Mouse (Mus musculus): ENCODE data around the gene Ets2.
A peak's percentile ranks its signal among the peaks of the same experiment; 100 is the strongest.

The Ets2 gene

GRCm38 (mm10) chr16:95701802-95702561 is at the start of gene Ets2:
Gene Ets2 (plus strand): TSS chr16:95702075.
- DNase-seq (ENCODE audit: low spot score in 2 of 2): peak; percentile 71 to 92

- peak in 1 of 2 experiments; percentile 30 for DNase-seq (ENCODE audit: low spot score in 2 of 2)
Observed at GRCm38 (mm10) chr16:95654204-95654611, 47.7 kb upstream of the Ets2 start.

DNA sequence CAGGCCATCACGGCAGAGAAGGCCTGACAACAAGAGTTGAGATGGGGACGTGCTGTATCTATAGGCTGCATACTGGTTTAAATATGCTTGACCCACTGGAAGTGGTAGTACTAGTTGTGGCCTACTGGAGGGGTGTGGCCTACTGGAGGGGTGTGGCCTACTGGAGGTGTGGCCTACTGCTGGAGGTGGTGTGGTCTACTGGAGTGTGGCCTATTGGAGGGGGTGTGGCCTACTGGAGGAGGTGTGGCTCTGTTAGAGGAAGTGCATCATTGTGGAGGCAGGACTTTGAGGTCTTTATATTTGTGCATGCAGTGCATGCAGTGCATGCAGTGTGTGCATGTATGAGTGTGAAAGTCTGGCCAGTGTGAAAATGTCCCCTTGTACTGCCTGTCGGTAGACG is 45.3 kb upstream of the Ets2 start:
- no peak for DNase-seq (ENCODE audit: low spot score in 2 of 2)

DNA sequence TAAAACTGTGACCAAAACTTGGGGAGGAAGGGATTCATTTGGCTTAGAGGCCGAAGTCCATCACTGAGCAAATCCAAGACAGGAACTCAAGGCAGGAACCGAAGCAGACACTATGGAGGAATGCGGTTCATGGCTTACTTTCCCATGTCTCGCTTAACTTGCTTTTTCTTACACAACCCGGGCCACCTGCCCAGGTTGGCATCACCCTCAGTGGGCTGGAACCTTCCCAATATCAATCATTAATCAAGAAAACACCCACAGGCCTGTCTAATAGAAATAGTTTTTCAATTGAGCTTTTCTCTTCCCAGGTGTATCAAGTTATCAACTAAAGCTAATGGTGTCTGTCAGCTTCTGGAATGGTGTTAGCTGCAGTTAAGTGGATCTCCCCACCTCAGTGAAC is 44.7 kb upstream of the Ets2 start:
- no peak for DNase-seq (ENCODE audit: low spot score in 2 of 2)

- DNase-seq (ENCODE audit: low spot score in 2 of 2): no peak
Observed at GRCm38 (mm10) chr16:95657756-95658155, 44.1 kb upstream of the Ets2 start.

DNA sequence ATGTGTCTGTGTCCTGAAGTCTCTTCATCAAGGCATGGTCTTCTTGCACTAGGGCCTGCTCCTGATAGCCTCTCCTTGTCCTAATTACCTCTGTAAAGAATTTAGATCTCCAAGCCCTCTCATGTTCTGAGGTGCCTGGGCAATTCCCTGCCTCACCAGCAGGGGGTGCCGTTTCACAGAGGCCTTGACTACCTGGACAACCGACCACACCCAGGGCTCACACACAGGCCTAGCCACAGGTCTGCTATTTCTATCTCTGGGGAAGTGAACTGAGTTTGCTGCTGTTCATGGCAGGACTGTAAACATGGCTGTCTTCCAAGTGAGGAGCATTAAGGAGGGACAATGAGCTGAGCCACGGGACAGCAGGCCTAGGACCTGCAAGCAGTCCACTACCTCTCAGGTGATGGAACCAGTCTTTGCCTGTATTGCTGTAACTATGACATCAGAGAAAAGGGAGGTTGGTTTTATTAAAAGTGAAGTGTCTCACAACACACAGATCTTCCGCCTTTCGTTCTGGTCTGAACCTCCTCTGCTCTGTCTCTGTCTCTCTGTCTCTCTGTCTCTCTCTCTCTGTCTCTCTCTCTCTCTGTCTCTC is 42.9 kb upstream of the Ets2 start:
- peak in 1 of 2 experiments; percentile 33 for DNase-seq (ENCODE audit: low spot score in 2 of 2)

GRCm38 (mm10) chr16:95659461-95659860 is 42.4 kb upstream of the Ets2 start:
- peak in 1 of 2 experiments; percentile 26 for DNase-seq (ENCODE audit: low spot score in 2 of 2)

DNA sequence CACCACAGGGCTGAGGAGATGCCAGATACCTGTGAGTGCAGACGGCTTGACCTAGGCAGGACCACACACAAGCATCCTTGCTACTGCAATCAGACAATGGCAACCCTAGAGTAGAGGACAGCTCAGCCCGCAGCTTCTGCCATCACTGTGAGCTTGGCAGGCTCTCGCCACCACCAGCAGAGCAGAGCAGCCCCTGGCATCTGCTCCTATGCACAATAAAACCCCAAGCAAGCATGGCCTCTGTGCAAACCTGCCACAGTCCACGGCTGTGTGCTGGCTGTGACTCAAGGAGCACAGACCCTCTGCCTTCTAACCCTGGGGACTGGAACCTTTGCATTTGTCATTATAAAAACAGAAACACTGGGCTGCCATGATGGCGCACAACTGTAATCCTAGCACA is 41.0 kb upstream of the Ets2 start:
- DNase-seq (ENCODE audit: low spot score in 2 of 2): no peak

DNA sequence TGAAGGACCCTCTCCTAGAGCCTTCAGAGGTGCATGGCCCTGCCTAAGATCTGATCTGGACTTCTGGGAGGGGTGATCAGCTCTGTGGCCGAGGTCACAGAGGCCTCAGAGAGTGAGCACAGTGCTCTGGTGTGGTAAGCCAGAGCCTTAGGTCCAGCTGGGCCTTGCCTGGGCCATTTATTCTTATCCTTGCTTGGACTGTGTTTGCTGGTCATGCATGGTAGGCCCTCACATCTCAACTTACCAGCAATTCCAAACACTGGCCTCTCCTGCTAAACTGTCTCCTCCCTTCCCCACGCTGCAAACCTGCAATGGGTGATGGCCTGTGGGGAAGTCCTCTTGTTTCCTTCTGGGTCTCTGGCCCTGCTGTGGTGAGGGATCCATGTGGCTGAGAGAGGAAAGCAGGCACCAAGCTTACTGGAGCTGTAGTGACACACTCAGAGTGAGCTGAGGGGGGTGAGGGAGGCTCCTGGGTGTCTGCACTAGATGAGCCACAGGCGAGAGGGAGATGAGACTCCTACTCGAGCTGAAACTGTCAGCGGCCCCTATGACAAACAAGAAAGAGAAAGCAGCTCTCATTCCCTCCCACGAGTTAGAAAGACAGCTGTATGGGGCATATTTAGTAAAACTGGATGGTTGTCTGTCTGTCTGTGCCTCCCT is 36.3 kb upstream of the Ets2 start:
- DNase-seq (ENCODE audit: low spot score in 2 of 2): peak in 1 of 2 experiments; percentile 13

DNA sequence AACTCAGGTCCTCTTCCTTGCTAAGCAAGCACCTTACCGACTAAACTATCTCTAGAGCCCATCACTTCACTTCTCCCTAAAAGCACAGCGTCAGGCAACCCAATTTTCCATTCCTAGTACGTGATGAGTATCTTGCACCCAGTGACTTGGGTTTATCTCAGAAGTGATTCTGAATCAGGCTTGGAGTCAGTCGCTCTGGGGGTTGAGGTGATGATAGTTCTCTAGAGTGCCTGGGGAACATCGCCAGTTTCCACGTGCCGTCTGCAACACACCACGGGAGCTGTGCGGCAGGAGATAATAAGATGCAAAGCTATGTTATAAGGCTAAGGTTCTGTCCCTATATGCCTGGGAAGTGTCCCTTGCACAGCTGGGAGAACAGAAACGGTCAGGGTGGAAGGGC is 35.6 kb upstream of the Ets2 start:
- DNase-seq (ENCODE audit: low spot score in 2 of 2): peak; percentile 18 to 35

DNA sequence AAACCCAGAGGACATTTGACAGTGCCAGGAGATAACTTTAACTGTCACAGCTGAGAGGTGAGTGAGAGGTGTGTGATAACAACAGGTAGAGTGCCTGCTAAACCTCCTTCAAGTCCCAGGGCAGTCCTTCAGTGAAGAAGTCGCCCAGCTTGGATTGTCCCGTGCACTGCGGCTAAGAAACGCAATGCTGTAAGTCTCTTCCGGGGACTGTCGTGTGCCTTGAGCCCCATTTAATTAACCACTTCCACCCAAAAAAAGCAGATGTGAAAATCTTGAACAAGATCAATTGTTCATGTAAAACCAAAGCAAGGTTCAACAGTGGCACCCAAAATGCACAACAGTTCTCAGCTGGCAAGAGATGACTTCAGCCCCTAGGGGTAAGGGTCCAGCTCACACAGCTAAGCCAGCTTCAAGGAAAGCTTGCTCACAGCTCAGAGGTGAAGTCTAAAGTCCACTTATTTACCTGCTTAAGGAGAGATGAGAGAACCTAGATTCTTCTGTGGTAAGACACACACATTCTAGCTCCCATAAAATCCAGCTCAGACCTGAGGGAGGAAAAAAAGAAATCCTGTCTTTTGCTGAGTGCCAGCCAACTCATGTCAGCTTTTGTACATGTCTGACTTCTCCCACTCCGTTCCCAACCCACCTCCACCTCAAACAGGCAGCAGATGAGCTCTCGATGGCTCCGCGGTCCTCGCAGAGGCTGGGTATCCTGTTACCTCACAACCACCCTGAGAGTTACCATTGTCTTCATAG is 34.3 kb upstream of the Ets2 start:
- no peak for DNase-seq (ENCODE audit: low spot score in 2 of 2)

DNA sequence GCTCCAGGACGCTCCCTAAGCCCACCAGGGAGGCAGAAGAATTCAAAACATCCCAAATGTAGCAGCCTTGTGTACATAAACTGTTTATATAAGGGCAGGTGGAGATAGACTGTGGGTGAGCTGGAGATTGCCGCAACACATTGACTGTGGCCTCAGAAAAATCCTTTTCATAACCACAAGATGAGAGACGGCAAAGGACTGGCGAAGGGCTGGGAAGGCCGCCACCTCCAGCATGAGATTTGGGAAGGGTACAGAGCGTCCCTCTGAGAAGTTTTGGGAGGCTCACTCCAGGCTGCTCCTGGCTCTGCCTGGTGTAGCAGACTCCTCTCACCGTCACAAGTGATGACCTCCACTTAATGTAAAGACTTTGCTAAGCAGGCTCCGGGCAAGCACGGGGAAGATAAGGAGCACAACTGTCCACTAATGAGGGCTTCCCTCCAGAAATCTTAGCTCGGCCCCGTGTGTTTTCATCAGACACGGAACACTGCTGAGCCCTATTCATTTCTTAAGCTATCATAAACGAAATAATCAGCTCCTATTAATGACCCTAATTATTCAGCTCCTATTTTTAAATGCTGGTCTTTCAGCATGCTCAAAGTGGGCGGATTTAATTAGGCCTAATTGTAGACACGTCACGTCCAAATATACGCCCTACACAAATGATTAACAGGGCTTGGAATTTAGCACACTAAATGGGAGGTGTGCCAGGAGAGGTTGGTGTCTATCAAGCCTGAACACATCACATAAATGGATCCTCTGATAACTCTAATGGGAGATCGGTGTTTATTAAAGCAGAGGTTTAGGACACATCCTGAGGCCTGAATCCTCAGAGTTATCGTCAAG is 33.5 kb upstream of the Ets2 start:
- DNase-seq (ENCODE audit: low spot score in 2 of 2): no peak

GRCm38 (mm10) chr16:95674452-95674921 is 27.4 kb upstream of the Ets2 start:
- DNase-seq (ENCODE audit: low spot score in 2 of 2): no peak

- no peak for DNase-seq (ENCODE audit: low spot score in 2 of 2)
Observed at GRCm38 (mm10) chr16:95675212-95675611, 26.7 kb upstream of the Ets2 start.

- no peak for DNase-seq (ENCODE audit: low spot score in 2 of 2)
Observed at GRCm38 (mm10) chr16:95676668-95677067, 25.2 kb upstream of the Ets2 start.

DNA sequence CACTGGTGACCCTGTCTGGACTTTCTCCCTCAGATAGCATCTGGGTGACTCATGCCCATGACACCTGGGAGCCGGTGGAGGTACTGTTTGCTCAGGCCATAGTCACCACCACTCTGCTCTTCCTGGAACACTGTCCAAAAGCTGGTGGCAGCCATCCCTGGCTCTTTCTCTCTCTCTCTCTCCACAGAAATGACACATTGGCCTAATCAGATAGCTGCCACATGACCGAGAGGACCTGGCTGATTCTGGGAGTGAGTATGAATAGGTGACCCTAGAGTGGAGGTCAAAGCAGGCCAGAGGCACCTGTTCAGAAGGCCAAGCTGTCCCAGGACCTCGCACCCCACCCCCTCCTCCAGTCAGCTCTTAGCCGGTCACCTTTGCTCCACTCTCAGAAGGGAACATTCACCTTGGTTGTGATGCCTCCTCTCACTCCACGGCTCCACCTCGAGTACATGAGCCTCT is 19.4 kb upstream of the Ets2 start:
- no peak for DNase-seq (ENCODE audit: low spot score in 2 of 2)

DNA sequence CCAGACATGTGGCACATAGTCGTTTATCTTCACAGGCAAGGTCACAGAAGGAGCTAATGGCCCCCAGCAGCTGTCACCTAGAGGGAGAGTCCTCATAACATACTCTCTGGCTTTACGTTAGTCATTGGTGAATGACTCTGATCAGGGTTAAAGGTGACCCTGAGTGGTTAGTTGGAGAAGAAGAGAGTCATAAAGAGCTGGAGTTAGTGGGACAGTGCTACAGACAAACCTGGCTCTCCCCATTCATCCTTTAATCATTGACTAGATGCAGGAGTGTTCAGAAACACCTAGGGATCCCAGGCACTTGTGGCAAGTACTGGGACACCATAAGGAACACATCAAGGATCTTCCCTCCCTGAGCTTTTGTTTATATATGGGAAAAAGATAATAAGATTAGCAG is 16.1 kb upstream of the Ets2 start:
- DNase-seq (ENCODE audit: low spot score in 2 of 2): no peak

GRCm38 (mm10) chr16:95686246-95686645 is 15.6 kb upstream of the Ets2 start:
- no peak for DNase-seq (ENCODE audit: low spot score in 2 of 2)

DNA sequence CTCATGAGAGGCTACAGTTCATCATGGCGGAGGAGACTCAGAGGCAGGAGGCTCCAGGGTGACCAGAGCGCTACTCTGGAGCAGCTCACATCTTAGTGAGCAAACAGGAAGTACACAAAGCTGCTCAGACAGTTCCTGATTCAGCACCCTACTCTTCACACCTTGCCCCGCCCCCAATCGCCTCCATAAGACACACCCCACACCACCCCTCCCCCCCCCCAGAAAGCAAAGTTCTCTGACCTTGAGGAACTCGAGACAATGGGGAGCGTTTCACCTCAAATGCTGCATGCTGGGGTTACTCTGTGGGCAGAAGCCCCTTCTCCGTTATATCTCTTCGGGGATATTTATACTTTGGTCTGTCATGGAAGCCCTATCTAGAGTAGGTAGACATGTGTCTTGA is 15.0 kb upstream of the Ets2 start:
- no peak for DNase-seq (ENCODE audit: low spot score in 2 of 2)

DNA sequence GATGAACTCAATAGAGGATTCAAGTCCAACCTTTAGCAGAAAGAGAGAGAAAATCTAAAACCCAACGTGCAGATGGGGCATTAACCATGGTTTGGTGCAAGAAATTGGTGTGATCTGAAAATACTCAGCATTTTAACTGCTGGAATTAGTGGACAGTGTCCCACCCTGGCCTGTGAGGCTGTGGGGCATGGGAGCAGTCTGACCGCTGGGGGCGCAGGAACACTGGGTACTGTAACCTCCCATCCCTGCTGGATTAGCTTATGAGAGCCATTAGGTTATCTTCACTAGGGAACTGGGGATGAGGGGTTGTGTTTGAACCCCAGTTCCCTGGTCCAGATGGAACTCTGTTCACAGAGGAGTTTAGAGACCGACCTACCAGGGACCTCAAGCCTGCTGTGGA is 13.9 kb upstream of the Ets2 start:
- DNase-seq (ENCODE audit: low spot score in 2 of 2): no peak

DNA sequence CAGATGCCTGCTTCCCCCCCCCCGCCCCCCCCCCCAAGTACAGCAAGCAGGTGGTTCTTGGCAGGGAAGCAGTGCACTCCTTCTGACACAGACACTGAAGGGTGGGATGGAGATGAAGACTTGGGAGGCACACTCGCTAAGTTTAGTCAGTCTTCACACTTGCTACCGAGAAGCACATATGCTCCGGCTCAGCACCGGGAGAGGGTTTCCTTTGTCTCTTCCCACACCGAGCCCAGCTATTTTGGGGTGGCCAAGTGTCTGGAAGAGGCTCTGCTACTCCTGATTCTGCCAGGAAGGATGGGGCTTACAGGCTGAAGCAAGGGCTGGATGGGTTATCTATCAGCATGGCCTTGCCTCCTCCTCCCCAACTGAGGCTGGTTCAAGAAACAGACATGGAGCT is 5.3 kb upstream of the Ets2 start:
- DNase-seq (ENCODE audit: low spot score in 2 of 2): peak; percentile 62 to 83

Data from left cerebral cortex, adult 9 months (tissue).